Mouse (Mus musculus): ENCODE data around the gene Arid3b. TPM values are rescaled to one million over a fixed set of nuclear protein-coding genes. Genes with fewer than 3 reads are reported as not detected.

The Arid3b gene
- polyA plus RNA-seq, 1 experiment: 70.3 TPM

- DNase-seq: no peak
- 46% methylated on average over 16 of the region's 16 CpGs for WGBS
- H3K27ac ChIP-seq (ENCODE audit: control insufficient read depth, insufficient read depth, low read length): no peak overlapping the region
- no peak overlapping the region for H3K4me3 ChIP-seq (ENCODE audit: control insufficient read depth, insufficient read depth, low read length)
- H3K36me3 ChIP-seq (ENCODE audit: control insufficient read depth, insufficient read depth, low read length): no peaks in the 10 kb centered on the region
- H3K4me1 ChIP-seq (replicated peaks; ENCODE audit: control insufficient read depth, insufficient read depth, low read length): peaks cover 23% of the 10 kb centered on the region
- H3K27me3 ChIP-seq (ENCODE audit: control insufficient read depth, insufficient read depth, low read length): no peaks in the 10 kb centered on the region
- no peak for TF ChIP-seq CTCF (IDR thresholded peaks at IDR 0.05; ENCODE audit: borderline replicate concordance, control insufficient read depth, extremely low read depth, insufficient read depth, low read length, poor library complexity)
- TF ChIP-seq POLR2A (IDR thresholded peaks at IDR 0.05; ENCODE audit: control insufficient read depth, extremely low read depth, insufficient read depth, low read length, poor library complexity): no peak
These were observed 16.2 kb downstream of the Arid3b start for GRCm38 (mm10) chr9:57820186-57821080.

DNA sequence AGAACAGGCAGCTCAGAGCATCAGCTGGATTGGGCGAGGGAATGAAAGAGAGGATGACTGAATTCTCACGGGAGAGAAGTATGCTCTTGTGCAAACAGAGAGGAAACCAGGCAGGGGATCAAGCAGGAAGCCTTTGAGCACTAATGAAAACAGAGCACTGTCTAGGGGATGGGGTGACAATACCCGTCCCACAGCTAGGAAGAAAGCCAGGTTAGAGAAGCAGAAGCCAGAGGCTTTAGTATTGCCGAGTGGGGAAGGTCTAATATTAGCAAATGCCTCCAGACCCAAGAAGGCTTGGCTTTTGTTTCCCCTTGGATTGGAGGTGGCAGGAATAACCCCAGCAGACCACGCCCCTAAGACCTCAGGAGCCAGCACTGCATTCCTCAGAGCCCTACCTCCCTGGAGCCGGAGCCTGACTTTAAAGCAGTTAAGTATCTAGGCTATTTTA, 19.3 kb downstream of the Arid3b start:
- WGBS: 75% methylated on average over 6 of the region's 6 CpGs
- Histone ChIP-seq H3K4me1 (replicated peaks; ENCODE audit: control insufficient read depth, insufficient read depth, low read length) (peaks cover 42% of the 10 kb centered on the region), H3K27me3 (ENCODE audit: control insufficient read depth, insufficient read depth, low read length) (no peaks in the 10 kb centered on the region), H3K27ac (ENCODE audit: control insufficient read depth, insufficient read depth, low read length) (no peak overlapping the region), H3K36me3 (ENCODE audit: control insufficient read depth, insufficient read depth, low read length) (no peaks in the 10 kb centered on the region), H3K4me3 (ENCODE audit: control insufficient read depth, insufficient read depth, low read length) (no peak overlapping the region)
- TF ChIP-seq POLR2A (IDR thresholded peaks at IDR 0.05; ENCODE audit: control insufficient read depth, extremely low read depth, insufficient read depth, low read length, poor library complexity): no peak
- no peak for TF ChIP-seq CTCF (IDR thresholded peaks at IDR 0.05; ENCODE audit: borderline replicate concordance, control insufficient read depth, extremely low read depth, insufficient read depth, low read length, poor library complexity)
- DNase-seq: no peak

- TF ChIP-seq CTCF (IDR thresholded peaks at IDR 0.05; ENCODE audit: borderline replicate concordance, control insufficient read depth, extremely low read depth, insufficient read depth, low read length, poor library complexity) (no peak), POLR2A (IDR thresholded peaks at IDR 0.05; ENCODE audit: control insufficient read depth, extremely low read depth, insufficient read depth, low read length, poor library complexity) (no peak)
- Histone ChIP-seq H3K27ac (ENCODE audit: control insufficient read depth, insufficient read depth, low read length) (no peak overlapping the region), H3K36me3 (ENCODE audit: control insufficient read depth, insufficient read depth, low read length) (peaks cover 8% of the 10 kb centered on the region), H3K4me3 (ENCODE audit: control insufficient read depth, insufficient read depth, low read length) (no peak overlapping the region), H3K27me3 (ENCODE audit: control insufficient read depth, insufficient read depth, low read length) (no peaks in the 10 kb centered on the region), H3K4me1 (replicated peaks; ENCODE audit: control insufficient read depth, insufficient read depth, low read length) (peaks cover 39% of the 10 kb centered on the region)
- no peak for DNase-seq
- 90% methylated on average over 3 of the region's 3 CpGs for WGBS
These were observed 21.7 kb downstream of the Arid3b start for GRCm38 (mm10) chr9:57814866-57815265.

DNA sequence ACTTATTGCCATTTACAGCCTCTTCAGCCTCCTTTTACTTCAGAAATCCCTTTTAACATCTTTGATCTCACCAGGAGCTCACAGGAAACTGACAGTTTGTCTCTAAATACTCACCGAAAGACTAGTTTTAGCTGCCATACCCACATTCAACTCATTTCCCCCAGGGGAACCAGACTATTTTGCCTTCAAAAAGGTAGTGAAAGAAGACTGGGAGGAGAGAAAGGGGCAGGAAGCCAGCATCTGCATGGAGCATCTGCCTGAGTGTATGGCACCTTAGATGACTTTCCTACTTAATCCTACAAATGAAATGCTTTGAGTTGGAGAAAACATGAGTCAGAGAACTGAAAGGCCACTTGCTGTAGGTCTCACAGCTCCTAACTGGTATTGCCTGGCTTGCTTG, 22.6 kb downstream of the Arid3b start:
- H3K27ac ChIP-seq (ENCODE audit: control insufficient read depth, insufficient read depth, low read length): peak overlapping the region; percentile 44; the same call in 1 of the 2 replicates

GRCm38 (mm10) chr9:57811793-57812733, 24.5 kb downstream of the Arid3b start:
- 93% methylated on average over 8 of the region's 8 CpGs for WGBS
- Histone ChIP-seq H3K4me3 (ENCODE audit: control insufficient read depth, insufficient read depth, low read length) (no peak overlapping the region), H3K36me3 (ENCODE audit: control insufficient read depth, insufficient read depth, low read length) (peaks cover 21% of the 10 kb centered on the region), H3K27me3 (ENCODE audit: control insufficient read depth, insufficient read depth, low read length) (no peaks in the 10 kb centered on the region), H3K4me1 (replicated peaks; ENCODE audit: control insufficient read depth, insufficient read depth, low read length) (peaks cover 35% of the 10 kb centered on the region), H3K27ac (ENCODE audit: control insufficient read depth, insufficient read depth, low read length) (no peak overlapping the region)
- DNase-seq: no peak
- TF ChIP-seq CTCF (IDR thresholded peaks at IDR 0.05; ENCODE audit: borderline replicate concordance, control insufficient read depth, extremely low read depth, insufficient read depth, low read length, poor library complexity) (no peak), POLR2A (IDR thresholded peaks at IDR 0.05; ENCODE audit: control insufficient read depth, extremely low read depth, insufficient read depth, low read length, poor library complexity) (no peak)

More for the DNA sequence above, 22.6 kb downstream of the Arid3b start:
- TF ChIP-seq CTCF (IDR thresholded peaks at IDR 0.05; ENCODE audit: borderline replicate concordance, control insufficient read depth, extremely low read depth, insufficient read depth, low read length, poor library complexity) (no peak), POLR2A (IDR thresholded peaks at IDR 0.05; ENCODE audit: control insufficient read depth, extremely low read depth, insufficient read depth, low read length, poor library complexity) (no peak)
- Histone ChIP-seq H3K27me3 (ENCODE audit: control insufficient read depth, insufficient read depth, low read length) (no peaks in the 10 kb centered on the region), H3K4me3 (ENCODE audit: control insufficient read depth, insufficient read depth, low read length) (no peak overlapping the region), H3K36me3 (ENCODE audit: control insufficient read depth, insufficient read depth, low read length) (peaks cover 16% of the 10 kb centered on the region), H3K4me1 (replicated peaks; ENCODE audit: control insufficient read depth, insufficient read depth, low read length) (peaks cover 36% of the 10 kb centered on the region)
- DNase-seq: no peak
- WGBS: 6% methylated on average over 1 of the region's 1 CpGs

GRCm38 (mm10) chr9:57810691-57811090, 25.9 kb downstream of the Arid3b start:
- no peak for DNase-seq
- Histone ChIP-seq H3K27me3 (ENCODE audit: control insufficient read depth, insufficient read depth, low read length) (no peaks in the 10 kb centered on the region), H3K4me3 (ENCODE audit: control insufficient read depth, insufficient read depth, low read length) (no peak overlapping the region), H3K4me1 (replicated peaks; ENCODE audit: control insufficient read depth, insufficient read depth, low read length) (peaks cover 40% of the 10 kb centered on the region), H3K27ac (ENCODE audit: control insufficient read depth, insufficient read depth, low read length) (no peak overlapping the region), H3K36me3 (ENCODE audit: control insufficient read depth, insufficient read depth, low read length) (peaks cover 21% of the 10 kb centered on the region)
- 95% methylated on average over 3 of the region's 3 CpGs for WGBS
- TF ChIP-seq POLR2A (IDR thresholded peaks at IDR 0.05; ENCODE audit: control insufficient read depth, extremely low read depth, insufficient read depth, low read length, poor library complexity): no peak
- no peak for TF ChIP-seq CTCF (IDR thresholded peaks at IDR 0.05; ENCODE audit: borderline replicate concordance, control insufficient read depth, extremely low read depth, insufficient read depth, low read length, poor library complexity)
